Mouse (Mus musculus): ENCODE results near the gene Disc1. TPM values are rescaled to one million over a fixed set of nuclear protein-coding genes. Genes with fewer than 3 reads are reported as not detected.

Gene Disc1
- total RNA-seq, 2 experiments from 2014 or later, result 4.3 to 4.6 TPM

- peak; percentile 52 to 62 for DNase-seq (ENCODE audit: low spot score in 2 of 2)
Measured at GRCm38 (mm10) chr8:125255006-125255685, 201.2 kb downstream of the Disc1 start.

GRCm38 (mm10) chr8:125257660-125258059 is 203.7 kb downstream of the Disc1 start:
- no peak for DNase-seq (ENCODE audit: low spot score in 2 of 2)

GRCm38 (mm10) chr8:125258806-125259500 is 205.0 kb downstream of the Disc1 start:
- DNase-seq (ENCODE audit: low spot score in 2 of 2), result no peak

GRCm38 (mm10) chr8:125268181-125268705 is 214.2 kb downstream of the Disc1 start:
- DNase-seq (ENCODE audit: low spot score in 2 of 2), result peak in 1 of 2 experiments; percentile 33

- no peak for DNase-seq (ENCODE audit: low spot score in 2 of 2)
Measured at GRCm38 (mm10) chr8:125270292-125270691, 216.3 kb downstream of the Disc1 start.

GRCm38 (mm10) chr8:125271357-125271756 is 217.4 kb downstream of the Disc1 start:
- no peak for DNase-seq (ENCODE audit: low spot score in 2 of 2)

- no peak for DNase-seq (ENCODE audit: low spot score in 2 of 2)
Measured at GRCm38 (mm10) chr8:125272089-125272866, 218.3 kb downstream of the Disc1 start.

GRCm38 (mm10) chr8:125277071-125277682 is 223.2 kb downstream of the Disc1 start:
- no peak for DNase-seq (ENCODE audit: low spot score in 2 of 2)

- DNase-seq (ENCODE audit: low spot score in 2 of 2), result peak in 1 of 2 experiments; percentile 24
Measured at GRCm38 (mm10) chr8:125279156-125279555, 225.2 kb downstream of the Disc1 start.

- DNase-seq (ENCODE audit: low spot score in 2 of 2), result no peak
Measured at GRCm38 (mm10) chr8:125279892-125280291, 225.9 kb downstream of the Disc1 start.

- DNase-seq (ENCODE audit: low spot score in 2 of 2), result no peak
Measured at GRCm38 (mm10) chr8:125282531-125282930, 228.5 kb downstream of the Disc1 start.

GRCm38 (mm10) chr8:125283542-125283941 is 229.5 kb downstream of the Disc1 start:
- no peak for DNase-seq (ENCODE audit: low spot score in 2 of 2)

GRCm38 (mm10) chr8:125284875-125285274 is 230.9 kb downstream of the Disc1 start:
- no peak for DNase-seq (ENCODE audit: low spot score in 2 of 2)

- DNase-seq (ENCODE audit: low spot score in 2 of 2), result no peak
Measured at GRCm38 (mm10) chr8:125285391-125285790, 231.4 kb downstream of the Disc1 start.

GRCm38 (mm10) chr8:125285966-125286681 is 232.1 kb downstream of the Disc1 start:
- no peak for DNase-seq (ENCODE audit: low spot score in 2 of 2)

GRCm38 (mm10) chr8:125287311-125287710 is 233.3 kb downstream of the Disc1 start:
- no peak for DNase-seq (ENCODE audit: low spot score in 2 of 2)

GRCm38 (mm10) chr8:125287841-125288341 is 233.9 kb downstream of the Disc1 start:
- DNase-seq (ENCODE audit: low spot score in 2 of 2), result no peak

GRCm38 (mm10) chr8:125291506-125291905 is 237.5 kb downstream of the Disc1 start:
- DNase-seq (ENCODE audit: low spot score in 2 of 2), result no peak

GRCm38 (mm10) chr8:125291932-125292717 is 238.1 kb downstream of the Disc1 start:
- no peak for DNase-seq (ENCODE audit: low spot score in 2 of 2)
